Mouse (Mus musculus): Measurements from ENCODE around the gene Tldc2.

The Tldc2 gene

GRCm38 (mm10) chr2:157078059-157078792, 8.6 kb upstream of the Tldc2 start:
- in situ Hi-C loops (cut with MseI, MboI): no loop called here

GRCm38 (mm10) chr2:157078793-157079700, 7.8 kb upstream of the Tldc2 start, which contains the start of gene Soga1:
Soga1 (minus strand) TSS chr2:157079254.
- in situ Hi-C loops (cut with MseI, MboI): no loop called here

GRCm38 (mm10) chr2:157079701-157080180, 7.1 kb upstream of the Tldc2 start:
- in situ Hi-C loops (cut with MseI, MboI): no loop called here

GRCm38 (mm10) chr2:157081331-157081730, 5.5 kb upstream of the Tldc2 start:
- in situ Hi-C loops (cut with MseI, MboI): no loop called here

- in situ Hi-C loops (cut with MseI, MboI): no loop called here
Observed at GRCm38 (mm10) chr2:157081960-157082359, 4.9 kb upstream of the Tldc2 start.

GRCm38 (mm10) chr2:157084831-157085585, 1.8 kb upstream of the Tldc2 start:
- in situ Hi-C loops (cut with MseI, MboI): no loop called here

GRCm38 (mm10) chr2:157087536-157088317, 872 bp downstream of the Tldc2 start:
- in situ Hi-C loops (cut with MseI, MboI): no loop called here

- in situ Hi-C loops (cut with MseI, MboI): loop anchor here in 1 of 2 experiments (5.0 kb wide), 1 partner anchor 45 kb away; no protein-coding TSS in a partner anchor
Observed at GRCm38 (mm10) chr2:157092024-157092423, 5.2 kb downstream of the Tldc2 start.

- in situ Hi-C loops (cut with MseI, MboI): no loop called here
Observed at GRCm38 (mm10) chr2:157095005-157095755, 8.3 kb downstream of the Tldc2 start.

- in situ Hi-C loops (cut with MseI, MboI): no loop called here
Observed at GRCm38 (mm10) chr2:157099532-157100318, 12.9 kb downstream of the Tldc2 start.

- in situ Hi-C loops (cut with MseI, MboI): no loop called here
Observed at GRCm38 (mm10) chr2:157100319-157100605, 13.4 kb downstream of the Tldc2 start.

- in situ Hi-C loops (cut with MseI, MboI): no loop called here
Observed at GRCm38 (mm10) chr2:157101650-157102049, 14.8 kb downstream of the Tldc2 start.

- in situ Hi-C loops (cut with MseI, MboI): no loop called here
Observed at GRCm38 (mm10) chr2:157102256-157102655, 15.4 kb downstream of the Tldc2 start.

GRCm38 (mm10) chr2:157104454-157104853, 17.6 kb downstream of the Tldc2 start:
- in situ Hi-C loops (cut with MseI, MboI): no loop called here

GRCm38 (mm10) chr2:157108236-157108635, 21.4 kb downstream of the Tldc2 start:
- in situ Hi-C loops (cut with MseI, MboI): no loop called here

- in situ Hi-C loops (cut with MseI, MboI): no loop called here
Observed at GRCm38 (mm10) chr2:157116964-157117363, 30.1 kb downstream of the Tldc2 start.

GRCm38 (mm10) chr2:157118556-157118955, 31.7 kb downstream of the Tldc2 start:
- in situ Hi-C loops (cut with MseI, MboI): no loop called here

- in situ Hi-C loops (cut with MseI, MboI): no loop called here
Observed at GRCm38 (mm10) chr2:157119075-157119474, 32.2 kb downstream of the Tldc2 start.

GRCm38 (mm10) chr2:157121766-157122165, 34.9 kb downstream of the Tldc2 start:
- in situ Hi-C loops (cut with MseI, MboI): no loop called here

GRCm38 (mm10) chr2:157125246-157125645, 38.4 kb downstream of the Tldc2 start:
- in situ Hi-C loops (cut with MseI, MboI): no loop called here
